Mouse (Mus musculus) forebrain, embryonic 15.5 days (tissue): ENCODE data around the gene Hoxc6. TPM values are rescaled to one million over a fixed set of nuclear protein-coding genes. Genes with fewer than 3 reads are reported as not detected.

Experiments used
- microRNA counts: library from miRNA; unstranded; fragments of <30 nt; microRNA quantifications from one replicate; lab custom pipeline; 2016
- microRNA-seq: library from miRNA; unstranded; fragments of <30 nt; microRNA quantifications from one replicate; pipeline ENCODE4, GENCODE M21; 2016
- polyA plus RNA-seq: library from polyadenylated mRNA; unstranded; fragments of >200 nt; fragmentation: Nextera tagmentation; extraction: Ambion mirVana; gene quantifications from 2 replicates; pipeline ENCODE4 v1.2.1, GENCODE M21; 2015

Gene Hoxc6
- polyA plus RNA-seq, 1 experiment from 2014 or later, result not detected

MicroRNA genes within 50 kb of the gene (microRNA counts, 519-probe panel; counts per million panel counts)
- microRNA mmu-miR-615-3p (lab: Ali Mortazavi, UCI) (not detected), microRNA mmu-miR-615-5p (lab: Ali Mortazavi, UCI) (not detected)

Small RNAs within 50 kb of the gene (microRNA-seq; reads per million reads assigned to microRNA genes)
- 0.88 reads per million for gene Mir196a-2
- gene Mir615, result 11.6 reads per million, percentile 27 among the genes with 10 or more reads in this experiment

Other genes with a start within 250 kb of the Hoxc6 start
- gene Hoxc13, start 77.2 kb upstream of the Hoxc6 start, polyA plus RNA-seq, result not detected in 2 replicates
- gene Hoxc12, start 61.5 kb upstream of the Hoxc6 start, polyA plus RNA-seq, result not detected in 2 replicates
- gene Hoxc11, start 43.8 kb upstream of the Hoxc6 start, polyA plus RNA-seq, result not detected in 2 replicates
- gene Hoxc10, start 31.5 kb upstream of the Hoxc6 start, polyA plus RNA-seq, result not detected in 2 replicates
- not detected in 2 replicates for gene Hoxc5, start 30.8 kb upstream of the Hoxc6 start, polyA plus RNA-seq
- not detected in 2 replicates for gene Hoxc9, start 21.8 kb upstream of the Hoxc6 start, polyA plus RNA-seq
- not detected in 2 replicates for gene Hoxc8, start 7.7 kb upstream of the Hoxc6 start, polyA plus RNA-seq
- not detected in 2 replicates for gene Hoxc4, start 20.7 kb downstream of the Hoxc6 start, polyA plus RNA-seq
- gene Smug1, start 168.8 kb downstream of the Hoxc6 start, polyA plus RNA-seq, result 24.7 and 26.8 TPM in 2 replicates
- gene Cbx5, start 241.6 kb downstream of the Hoxc6 start, polyA plus RNA-seq, result 134 and 139 TPM in 2 replicates
- gene Hnrnpa1, start 242.2 kb downstream of the Hoxc6 start, polyA plus RNA-seq, result 995 and 1,028 TPM in 2 replicates